Mouse (Mus musculus): ENCODE data around the gene Sf3a3. TPM values are rescaled to one million over a fixed set of nuclear protein-coding genes. Genes with fewer than 3 reads are reported as not detected.
"Not testable (repeated sequence)": the region's sequence is repeated elsewhere in the genome, so short reads cannot be mapped to it uniquely, and the experiment has no call there.

Gene Sf3a3
- polyA plus RNA-seq, 1 experiment from 2014 or later, result 145 TPM

DNA sequence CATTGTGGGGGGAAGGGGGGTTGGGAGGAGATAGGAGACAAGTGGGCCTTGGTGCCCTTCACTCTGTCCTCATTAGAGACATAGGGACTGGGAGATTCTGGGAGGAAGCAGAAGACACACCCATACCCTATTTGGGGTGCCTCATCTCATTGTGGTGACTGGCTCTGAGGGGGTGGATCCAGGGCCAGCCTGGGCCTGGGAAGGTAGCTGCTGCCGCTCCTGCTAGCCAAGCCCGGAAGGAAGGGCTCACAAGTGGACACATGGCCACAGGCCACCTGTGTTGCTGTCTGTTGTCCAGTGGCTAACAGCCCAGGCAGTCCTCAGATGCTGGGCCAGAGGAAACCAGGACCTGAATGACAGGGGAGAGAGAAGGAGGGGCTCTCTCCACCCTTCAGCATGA, 11.2 kb upstream of the Sf3a3 start:
- Histone ChIP-seq H3K27me3 (ENCODE audit: control insufficient read depth, insufficient read depth, low read length) (no peaks in the 10 kb centered on the region), H3K4me1 (ENCODE audit: control insufficient read depth, insufficient read depth, low read length) (peaks cover 40% of the 10 kb centered on the region), H3K4me3 (ENCODE audit: low read depth, low read length) (0 out of 2 replicates have a peak overlapping the region, but pooled peaks have one; percentile 2), H3K36me3 (ENCODE audit: control insufficient read depth, insufficient read depth, low read length) (no peaks in the 10 kb centered on the region; the same call in 1 of the 2 replicates), H3K9me3 (ENCODE audit: control insufficient read depth, low read depth, low read length) (no peaks in the 10 kb centered on the region), H3K9ac (replicated peaks; ENCODE audit: low read depth, low read length) (no peak overlapping the region), H3K27ac (ENCODE audit: low read length) (peak overlapping the region; percentile 93; the same call in 1 of the 2 replicates), H3K4me2 (replicated peaks; ENCODE audit: low read depth, low read length) (peak overlapping the region; percentile 39)
- no peak for ATAC-seq (ENCODE audit: insufficient number of reproducible peaks, insufficient read depth, low FRiP score, low read depth)
- WGBS, result 31% methylated on average over 2 of the region's 2 CpGs

DNA sequence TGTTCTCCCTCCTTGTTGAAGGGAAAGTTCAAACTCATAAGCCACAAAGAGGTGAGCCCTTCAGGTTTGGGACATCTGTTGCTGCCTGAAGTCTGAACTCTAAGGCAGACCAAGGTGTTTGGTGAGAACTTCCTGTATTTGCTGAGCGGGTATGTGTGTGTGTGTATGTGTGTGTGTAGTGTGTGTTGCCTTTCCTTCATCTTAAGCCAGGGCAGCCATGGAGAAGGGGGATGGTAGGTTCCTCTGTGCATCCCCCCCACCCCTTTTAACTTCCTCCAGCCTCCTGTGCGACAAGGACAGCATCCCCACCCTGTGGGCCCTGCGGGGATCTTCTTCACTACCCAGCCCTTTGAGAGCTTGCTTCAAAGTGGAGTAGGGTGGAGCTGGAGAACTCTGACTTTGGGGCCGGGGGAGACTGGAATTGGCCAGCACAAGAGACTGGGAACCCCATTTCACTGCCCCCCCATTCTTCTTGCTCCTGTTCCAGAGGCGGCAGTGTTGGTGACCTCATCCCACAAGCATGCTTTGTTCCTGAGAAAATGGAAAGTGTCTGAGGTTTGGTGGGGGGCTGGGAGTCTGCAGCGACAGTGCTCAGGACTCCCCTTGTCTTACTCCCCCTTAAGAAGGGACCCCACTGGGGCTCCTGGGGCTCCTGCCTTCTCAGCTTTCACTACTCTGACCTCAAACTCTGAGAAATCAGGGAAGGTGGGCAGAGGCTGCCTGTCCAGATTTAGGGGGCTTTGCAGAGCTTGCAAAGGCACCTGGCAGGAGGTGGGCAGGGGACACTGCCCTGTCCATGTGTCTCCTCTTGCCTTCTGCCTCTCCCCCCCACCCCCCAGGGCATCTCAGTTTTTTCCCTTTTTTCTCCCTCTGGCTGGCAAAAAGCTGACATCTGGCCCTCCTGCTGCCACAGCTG, 10.4 kb upstream of the Sf3a3 start:
- no peaks in the 10 kb centered on the region for H3K27me3 ChIP-seq (ENCODE audit: control insufficient read depth, insufficient read depth, low read length)
- peak overlapping the region; percentile 39 for H3K4me2 ChIP-seq (replicated peaks; ENCODE audit: low read depth, low read length)
- H3K4me1 ChIP-seq (ENCODE audit: control insufficient read depth, insufficient read depth, low read length), result peaks cover 40% of the 10 kb centered on the region
- 0 out of 2 replicates have a peak overlapping the region, but pooled peaks have one; percentile 2 for H3K4me3 ChIP-seq (ENCODE audit: low read depth, low read length)
- 0 out of 2 replicates have a peak overlapping the region, but pooled peaks have one; percentile 21 for H3K9ac ChIP-seq (replicated peaks; ENCODE audit: low read depth, low read length)
- no peaks in the 10 kb centered on the region for H3K9me3 ChIP-seq (ENCODE audit: control insufficient read depth, low read depth, low read length)
- no peaks in the 10 kb centered on the region; the same call in 1 of the 2 replicates for H3K36me3 ChIP-seq (ENCODE audit: control insufficient read depth, insufficient read depth, low read length)
- no peak for ATAC-seq (ENCODE audit: insufficient number of reproducible peaks, insufficient read depth, low FRiP score, low read depth)
- peak overlapping the region; percentile 93 for H3K27ac ChIP-seq (ENCODE audit: low read length)
- WGBS, result 12% methylated on average over 6 of the region's 6 CpGs

DNA sequence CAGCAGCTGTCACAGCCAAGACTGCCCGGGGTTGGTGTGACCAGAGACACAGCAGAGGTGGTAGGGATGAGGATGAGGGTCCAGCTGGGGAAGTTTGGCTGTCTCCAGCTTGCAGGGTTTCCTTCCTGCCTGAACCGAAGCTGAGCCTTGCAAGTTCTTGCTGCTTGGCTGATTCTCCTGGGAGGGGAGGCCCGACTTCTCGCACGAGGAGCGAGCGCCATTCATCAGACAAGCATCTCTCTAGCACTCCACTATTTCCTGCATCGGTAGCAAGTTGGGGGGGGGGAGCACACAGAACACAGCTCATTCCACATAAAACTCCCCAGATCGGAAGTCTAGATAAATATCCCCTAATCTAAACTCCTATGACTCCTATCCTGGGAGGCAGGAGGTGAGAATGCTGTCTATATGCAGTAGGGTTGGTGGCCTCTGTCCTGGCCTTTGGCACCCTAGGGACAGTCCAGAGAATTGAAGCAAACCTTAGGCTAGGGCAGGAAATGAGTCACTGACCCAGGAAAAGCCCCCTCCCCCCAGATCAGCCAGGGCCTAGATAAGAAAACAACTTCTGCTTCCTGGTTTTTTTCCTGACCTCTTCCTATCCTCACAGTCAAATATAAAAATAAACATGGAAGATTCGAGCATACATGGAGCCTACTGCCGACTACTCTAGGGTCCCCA, 9.6 kb upstream of the Sf3a3 start:
- H3K27ac ChIP-seq (ENCODE audit: low read length), result peak overlapping the region; percentile 93
- H3K4me1 ChIP-seq (ENCODE audit: control insufficient read depth, insufficient read depth, low read length), result peaks cover 42% of the 10 kb centered on the region
- ATAC-seq (ENCODE audit: insufficient number of reproducible peaks, insufficient read depth, low FRiP score, low read depth), result no peak
- no peak overlapping the region for H3K4me3 ChIP-seq (ENCODE audit: low read depth, low read length)
- no peaks in the 10 kb centered on the region for H3K9me3 ChIP-seq (ENCODE audit: control insufficient read depth, low read depth, low read length)
- 0 out of 2 replicates have a peak overlapping the region, but pooled peaks have one; percentile 21 for H3K9ac ChIP-seq (replicated peaks; ENCODE audit: low read depth, low read length)
- WGBS, result 15% methylated on average over 11 of the region's 11 CpGs
- peak overlapping the region; percentile 39 for H3K4me2 ChIP-seq (replicated peaks; ENCODE audit: low read depth, low read length)
- no peaks in the 10 kb centered on the region for H3K27me3 ChIP-seq (ENCODE audit: control insufficient read depth, insufficient read depth, low read length)
- H3K36me3 ChIP-seq (ENCODE audit: control insufficient read depth, insufficient read depth, low read length), result no peaks in the 10 kb centered on the region; the same call in 1 of the 2 replicates

DNA sequence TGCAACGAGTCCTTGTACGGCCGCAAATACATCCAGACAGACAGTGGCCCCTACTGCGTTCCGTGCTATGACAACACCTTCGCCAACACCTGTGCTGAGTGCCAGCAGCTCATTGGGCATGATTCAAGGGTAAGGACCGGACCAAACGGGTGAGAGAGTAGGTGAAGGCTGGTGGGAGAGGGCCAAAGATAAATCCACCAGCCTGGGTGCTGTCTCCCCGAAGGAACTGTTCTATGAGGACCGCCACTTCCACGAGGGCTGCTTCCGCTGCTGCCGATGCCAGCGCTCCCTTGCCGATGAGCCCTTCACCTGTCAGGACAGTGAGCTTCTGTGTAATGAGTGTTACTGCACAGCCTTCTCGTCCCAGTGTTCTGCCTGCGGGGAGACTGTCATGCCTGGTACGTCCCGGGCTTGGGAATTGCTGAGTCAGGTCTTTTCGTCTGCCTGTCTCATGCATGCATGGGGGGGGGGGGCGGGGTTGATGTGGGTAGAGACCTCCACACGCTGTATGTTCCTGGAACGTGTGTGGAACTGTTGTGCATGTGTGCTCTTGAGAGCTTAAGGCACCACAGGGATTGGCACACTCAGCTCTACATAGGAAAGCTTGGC, 8.8 kb upstream of the Sf3a3 start:
- Histone ChIP-seq H3K4me2 (replicated peaks; ENCODE audit: low read depth, low read length) (no peak overlapping the region), H3K4me1 (ENCODE audit: control insufficient read depth, insufficient read depth, low read length) (peaks cover 46% of the 10 kb centered on the region), H3K27ac (ENCODE audit: low read length) (peak overlapping the region; percentile 93), H3K27me3 (ENCODE audit: control insufficient read depth, insufficient read depth, low read length) (no peaks in the 10 kb centered on the region), H3K9ac (replicated peaks; ENCODE audit: low read depth, low read length) (0 out of 2 replicates have a peak overlapping the region, but pooled peaks have one; percentile 11), H3K4me3 (ENCODE audit: low read depth, low read length) (no peak overlapping the region), H3K9me3 (ENCODE audit: control insufficient read depth, low read depth, low read length) (no peaks in the 10 kb centered on the region), H3K36me3 (ENCODE audit: control insufficient read depth, insufficient read depth, low read length) (no peaks in the 10 kb centered on the region; the same call in 1 of the 2 replicates)
- WGBS, result 86% methylated on average over 23 of the region's 23 CpGs
- ATAC-seq (ENCODE audit: insufficient number of reproducible peaks, insufficient read depth, low FRiP score, low read depth), result no peak

DNA sequence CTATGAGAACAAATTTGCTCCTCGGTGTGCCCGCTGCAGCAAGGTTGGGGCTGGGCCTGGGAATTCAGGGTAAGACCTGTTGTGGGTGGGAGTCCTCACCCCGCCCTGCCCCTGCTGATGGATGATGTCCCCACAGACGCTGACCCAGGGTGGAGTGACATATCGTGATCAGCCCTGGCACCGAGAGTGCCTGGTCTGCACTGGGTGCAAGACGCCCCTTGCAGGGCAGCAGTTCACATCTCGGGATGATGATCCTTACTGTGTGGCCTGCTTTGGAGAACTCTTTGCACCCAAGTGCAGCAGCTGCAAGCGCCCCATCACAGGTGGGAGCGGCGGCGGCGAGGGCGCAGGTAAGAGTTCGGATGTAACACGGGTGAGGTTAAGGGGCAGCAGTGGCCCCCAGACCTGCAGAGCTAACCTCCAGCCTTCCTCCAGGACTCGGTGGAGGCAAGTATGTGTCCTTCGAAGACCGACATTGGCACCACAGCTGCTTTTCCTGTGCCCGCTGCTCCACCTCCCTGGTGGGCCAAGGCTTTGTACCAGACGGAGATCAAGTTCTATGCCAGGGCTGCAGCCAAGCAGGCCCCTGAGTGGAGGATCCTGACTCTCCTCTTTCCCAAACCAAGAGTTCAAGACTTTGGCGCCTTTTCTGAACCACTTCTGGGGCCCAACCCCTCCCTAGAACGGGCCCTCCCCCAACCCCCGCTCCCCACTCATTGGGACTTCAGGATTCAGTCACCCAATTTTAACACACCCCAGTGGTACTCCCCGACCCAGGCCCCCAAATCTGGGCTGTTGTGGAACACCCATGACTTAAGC, 7.0 kb upstream of the Sf3a3 start:
- peaks cover 45% of the 10 kb centered on the region for H3K4me1 ChIP-seq (ENCODE audit: control insufficient read depth, insufficient read depth, low read length)
- ATAC-seq (ENCODE audit: insufficient number of reproducible peaks, insufficient read depth, low FRiP score, low read depth); H3K27me3 ChIP-seq (ENCODE audit: control insufficient read depth, insufficient read depth, low read length); H3K4me3 ChIP-seq (ENCODE audit: low read depth, low read length); H3K9me3 ChIP-seq (ENCODE audit: control insufficient read depth, low read depth, low read length); H3K36me3 ChIP-seq (ENCODE audit: control insufficient read depth, insufficient read depth, low read length); H3K9ac ChIP-seq (replicated peaks; ENCODE audit: low read depth, low read length); H3K4me2 ChIP-seq (replicated peaks; ENCODE audit: low read depth, low read length): not testable (repeated sequence)
- WGBS, result 89% methylated on average over 25 of the region's 25 CpGs
- H3K27ac ChIP-seq (ENCODE audit: low read length), result peak overlapping the region; percentile 90; the same call in 1 of the 2 replicates

DNA sequence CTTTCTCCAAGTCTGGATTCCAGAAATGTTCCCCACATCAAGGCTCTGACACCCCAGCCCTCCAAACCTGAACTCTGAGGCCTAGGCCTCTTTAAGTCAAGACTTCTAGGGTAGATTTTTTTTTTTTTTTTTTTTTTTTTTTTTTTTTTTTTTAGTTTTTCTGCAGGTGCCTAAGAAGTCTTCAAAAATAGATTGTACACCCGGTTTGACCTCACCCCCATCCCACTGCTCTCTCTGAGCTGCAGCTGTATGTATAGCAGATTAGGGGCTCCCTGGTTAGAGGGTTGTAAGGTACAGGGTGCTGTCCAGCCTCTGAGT, 6.4 kb upstream of the Sf3a3 start:
- not testable (repeated sequence) for H3K9ac ChIP-seq (replicated peaks; ENCODE audit: low read depth, low read length); H3K36me3 ChIP-seq (ENCODE audit: control insufficient read depth, insufficient read depth, low read length); ATAC-seq (ENCODE audit: insufficient number of reproducible peaks, insufficient read depth, low FRiP score, low read depth); H3K9me3 ChIP-seq (ENCODE audit: control insufficient read depth, low read depth, low read length); H3K27me3 ChIP-seq (ENCODE audit: control insufficient read depth, insufficient read depth, low read length)
- peak overlapping the region; percentile 10; the same call in 1 of the 2 replicates for H3K4me3 ChIP-seq (ENCODE audit: low read depth, low read length)
- H3K4me2 ChIP-seq (replicated peaks; ENCODE audit: low read depth, low read length), result peak overlapping the region; percentile 37
- H3K27ac ChIP-seq (ENCODE audit: low read length), result peak overlapping the region; percentile 90
- 6% methylated on average over 1 of the region's 1 CpGs for WGBS
- H3K4me1 ChIP-seq (ENCODE audit: control insufficient read depth, insufficient read depth, low read length), result peaks cover 43% of the 10 kb centered on the region

DNA sequence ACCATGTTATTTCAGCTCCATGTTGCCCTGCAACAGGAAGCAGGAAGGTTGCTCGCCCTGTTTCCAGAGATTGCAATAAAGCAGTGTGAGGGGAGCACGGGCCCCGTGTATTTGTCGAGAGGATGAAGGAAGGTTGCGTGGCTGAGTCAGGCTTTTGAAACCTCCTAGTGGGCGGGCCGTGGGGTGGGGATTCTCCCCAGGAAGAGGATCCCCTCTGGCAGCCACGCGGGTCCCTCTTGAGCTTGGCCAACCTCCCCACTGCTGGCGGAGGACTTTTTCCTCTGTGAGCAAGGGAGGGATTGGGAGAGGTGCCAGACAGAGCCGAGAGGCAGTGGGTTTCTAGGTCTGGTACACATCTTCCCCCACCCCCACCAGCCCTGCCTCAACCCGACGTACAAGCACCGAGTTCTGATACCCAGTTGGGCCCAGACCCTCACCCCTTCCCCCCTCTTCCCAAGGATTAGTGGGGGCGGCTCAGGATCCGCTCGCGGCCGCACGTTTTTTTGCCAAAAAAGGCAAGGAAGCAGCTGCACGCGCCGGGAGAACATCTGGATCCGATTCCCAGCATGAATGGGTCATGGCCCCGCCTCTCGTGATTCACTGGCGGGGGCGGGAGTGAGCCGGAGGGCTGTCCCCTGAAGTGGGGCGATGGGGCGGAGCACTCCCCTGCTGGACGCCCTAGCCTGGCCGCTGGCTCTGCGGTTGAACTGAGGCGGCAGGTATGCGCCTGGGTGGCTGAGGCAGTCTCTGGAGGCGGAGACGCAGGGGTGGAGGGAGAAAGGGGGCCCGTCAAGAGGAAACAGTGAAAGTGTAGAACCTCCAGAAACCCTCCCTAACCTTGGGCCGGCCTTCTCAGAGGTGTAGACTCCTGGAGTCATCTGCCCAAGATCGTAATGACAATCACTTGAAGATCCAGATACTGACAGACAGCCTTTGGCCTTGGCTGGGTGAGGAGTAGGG, 5.8 kb upstream of the Sf3a3 start:
- peak overlapping the region; percentile 10 for H3K4me3 ChIP-seq (ENCODE audit: low read depth, low read length)
- H3K27me3 ChIP-seq (ENCODE audit: control insufficient read depth, insufficient read depth, low read length), result no peaks in the 10 kb centered on the region
- ATAC-seq (ENCODE audit: insufficient number of reproducible peaks, insufficient read depth, low FRiP score, low read depth), result peak; percentile 90
- WGBS, result 1% methylated on average over 41 of the region's 41 CpGs
- H3K9ac ChIP-seq (replicated peaks; ENCODE audit: low read depth, low read length), result no peak overlapping the region
- peaks cover 37% of the 10 kb centered on the region for H3K4me1 ChIP-seq (ENCODE audit: control insufficient read depth, insufficient read depth, low read length)
- peak overlapping the region; percentile 37 for H3K4me2 ChIP-seq (replicated peaks; ENCODE audit: low read depth, low read length)
- H3K9me3 ChIP-seq (ENCODE audit: control insufficient read depth, low read depth, low read length), result no peaks in the 10 kb centered on the region
- H3K27ac ChIP-seq (ENCODE audit: low read length), result peak overlapping the region; percentile 90
- H3K36me3 ChIP-seq (ENCODE audit: control insufficient read depth, insufficient read depth, low read length), result no peaks in the 10 kb centered on the region; the same call in 1 of the 2 replicates
